Mouse (Mus musculus) ES-Bruce4 (cell line): ENCODE results near the gene Myrip.

ENCODE experiments used
- CTCF ChIP-seq: IDR thresholded peaks from one replicate; pipeline ENCODE4 v1.8.1; 2011; ENCODE audit warnings: low read depth, low read length
- EP300 ChIP-seq: IDR thresholded peaks from 2 replicates; pipeline ENCODE4 v1.6.1; 2011; ENCODE audit warnings: low read depth, low read length; ENCODE audit not compliant: insufficient read depth
- POLR2A ChIP-seq: IDR thresholded peaks from one replicate; pipeline ENCODE4 v1.8.1; 2011; ENCODE audit warnings: low read length; ENCODE audit not compliant: insufficient read depth

- TF ChIP-seq EP300 (no peak), POLR2A (no peak), CTCF (no peak)
Observed at GRCm38 (mm10) chr9:120360397-120361177, 59.3 kb downstream of the Myrip start.
